Mouse (Mus musculus) natural killer cell, adult 2 months (primary cell): Measurements from ENCODE around the gene Aurkc.
"Not testable (repeated sequence)": the region's sequence is repeated elsewhere in the genome, so short reads cannot be mapped to it uniquely, and the experiment has no call there.

Source experiments
- DNase-seq, 2 experiments: peaks; one replicate each; pipeline ENCODE4 v3.0.0; 2022; ENCODE audit warnings: low spot score in 2 of 2

Gene Aurkc

GRCm38 (mm10) chr7:6995251-6995650 lies at the start of gene Aurkc:
Aurkc (plus strand) TSS chr7:6995300.
- DNase-seq = not testable (repeated sequence)

- DNase-seq = not testable (repeated sequence)
These were observed 47.0 kb upstream of the Aurkc start for GRCm38 (mm10) chr7:6948061-6948460.

- DNase-seq = no peak
These were observed 38.5 kb upstream of the Aurkc start for GRCm38 (mm10) chr7:6956576-6956975.

GRCm38 (mm10) chr7:6958574-6958973 lies 36.5 kb upstream of the Aurkc start:
- DNase-seq = no peak

GRCm38 (mm10) chr7:6973566-6973965 lies 21.5 kb upstream of the Aurkc start:
- DNase-seq = no peak

- DNase-seq = no peak
These were observed 18.2 kb upstream of the Aurkc start for GRCm38 (mm10) chr7:6976890-6977289.

- DNase-seq = not testable (repeated sequence)
These were observed 3.8 kb downstream of the Aurkc start for GRCm38 (mm10) chr7:6998914-6999313.

GRCm38 (mm10) chr7:7005441-7005840 lies 10.3 kb downstream of the Aurkc start:
- DNase-seq = not testable (repeated sequence)

- no peak for DNase-seq
These were observed 32.3 kb downstream of the Aurkc start for GRCm38 (mm10) chr7:7027445-7027844.

GRCm38 (mm10) chr7:7049659-7050320 lies 54.7 kb downstream of the Aurkc start:
- DNase-seq = not testable (repeated sequence)
